Mouse (Mus musculus) lung, postnatal 4 days (tissue): ENCODE results near the gene Nr4a1.

Source experiments
- DNase-seq, 2 experiments: peaks; one replicate each; pipeline ENCODE4 v3.0.0; 2021

Gene Nr4a1

DNA sequence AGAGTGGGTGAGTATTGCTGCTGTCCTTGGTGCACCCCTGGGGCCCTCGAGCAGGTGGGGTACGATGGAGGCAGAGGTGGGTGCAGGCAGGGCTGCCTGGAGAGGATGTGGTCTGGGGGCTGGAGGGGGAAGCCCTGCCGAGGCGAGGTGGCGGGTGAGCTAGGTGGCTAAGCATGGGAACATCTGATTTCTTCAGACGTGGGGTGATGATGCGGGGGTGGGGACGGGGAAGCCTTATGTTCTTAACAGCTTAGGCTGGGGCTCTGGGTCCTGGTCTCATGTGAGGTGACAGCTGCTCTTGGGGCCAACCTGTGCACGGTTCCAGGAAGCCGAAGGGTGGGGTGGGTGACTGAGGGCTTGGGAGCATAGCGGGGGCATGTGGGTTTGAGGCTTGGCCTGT lies 4.4 kb downstream of the Nr4a1 start:
- peak in 1 of 2 experiments; percentile 45 for DNase-seq

DNA sequence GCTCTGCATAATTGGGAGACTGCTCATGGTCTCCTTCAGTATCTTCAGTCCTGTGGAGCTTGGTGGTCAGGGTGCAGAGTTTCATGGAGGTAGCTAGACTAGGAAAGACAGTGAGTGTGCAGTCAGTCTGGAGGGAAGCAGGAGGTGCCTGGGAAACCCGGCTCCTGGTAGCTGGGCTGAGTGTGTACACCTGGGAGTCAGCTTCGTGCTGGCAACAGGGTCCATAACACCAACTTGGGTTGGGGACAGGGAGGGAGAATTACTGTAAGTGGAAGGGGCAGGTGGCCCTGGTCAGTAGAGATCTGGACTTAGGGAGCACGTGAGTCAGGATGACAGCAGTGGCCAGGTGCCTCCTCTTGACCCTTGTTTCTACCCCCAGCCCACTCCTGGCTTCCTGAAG lies 5.9 kb downstream of the Nr4a1 start:
- no peak for DNase-seq

DNA sequence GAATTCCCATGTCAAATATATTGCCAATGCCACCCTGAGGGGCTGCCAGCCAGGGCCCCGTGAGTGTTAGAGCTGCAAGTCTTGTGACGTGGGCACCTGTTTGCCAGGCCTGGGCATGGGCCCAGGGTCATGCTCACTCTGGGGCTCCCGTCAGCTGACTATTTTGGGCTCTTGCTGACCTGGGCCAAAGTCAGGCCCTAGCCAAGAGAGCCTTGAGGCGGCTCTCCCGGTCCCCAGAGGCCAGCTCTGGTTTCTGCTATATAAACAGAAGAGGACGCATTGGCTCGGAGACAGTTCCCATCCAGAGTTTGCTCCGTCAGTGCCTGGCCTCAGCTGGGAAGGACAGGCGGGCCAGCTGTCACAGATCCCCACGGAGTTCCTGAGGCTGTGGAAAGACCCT lies 6.3 kb downstream of the Nr4a1 start:
- peak; percentile 69 to 84 for DNase-seq

GRCm38 (mm10) chr15:101260874-101261622 lies 7.0 kb downstream of the Nr4a1 start:
- DNase-seq: peak in 1 of 2 experiments; percentile 33

- DNase-seq: peak; percentile 76 to 85
Observed at GRCm38 (mm10) chr15:101262502-101262901, 8.4 kb downstream of the Nr4a1 start.

DNA sequence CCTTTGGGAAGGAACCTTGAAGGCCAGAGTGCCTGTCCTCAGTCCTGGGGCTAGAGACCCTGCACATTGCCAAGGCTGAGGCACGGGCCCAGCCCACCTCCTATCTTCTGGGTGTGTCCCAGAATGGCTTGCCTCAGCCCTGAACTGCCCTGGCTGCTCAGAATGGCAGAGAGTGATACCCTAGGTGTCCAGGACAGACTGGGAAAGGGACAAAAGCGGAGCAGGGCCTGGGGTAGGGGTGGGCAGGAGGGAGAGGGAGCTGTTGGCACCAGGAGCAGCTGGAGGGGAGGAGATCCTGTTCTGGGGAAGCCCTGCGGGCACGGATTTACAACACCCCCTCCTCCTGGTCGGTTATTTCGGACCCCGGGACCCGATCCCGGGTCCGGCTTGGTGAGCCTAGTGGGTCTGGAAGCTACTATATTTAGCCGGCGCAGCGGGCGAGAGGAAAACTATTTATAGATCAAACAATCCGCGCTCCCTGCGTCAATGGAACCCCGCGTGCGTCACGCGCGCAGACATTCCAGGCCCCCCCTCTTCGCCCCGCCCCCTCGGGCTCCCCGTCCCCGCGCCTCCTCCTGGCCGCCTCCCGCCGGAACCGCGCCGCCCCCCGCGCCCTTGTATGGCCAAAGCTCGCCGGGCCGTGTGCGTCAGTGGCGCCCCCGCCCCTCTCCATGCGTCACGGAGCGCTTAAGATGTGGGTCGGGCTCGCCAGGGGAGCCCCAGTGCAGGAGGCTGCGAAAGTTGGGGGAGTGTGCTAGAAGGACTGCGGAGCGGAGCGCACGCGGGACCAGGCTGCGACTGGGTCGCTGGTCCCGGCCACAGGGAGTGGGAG lies 12.3 kb downstream of the Nr4a1 start:
- peak; percentile 98 to 99 for DNase-seq

DNA sequence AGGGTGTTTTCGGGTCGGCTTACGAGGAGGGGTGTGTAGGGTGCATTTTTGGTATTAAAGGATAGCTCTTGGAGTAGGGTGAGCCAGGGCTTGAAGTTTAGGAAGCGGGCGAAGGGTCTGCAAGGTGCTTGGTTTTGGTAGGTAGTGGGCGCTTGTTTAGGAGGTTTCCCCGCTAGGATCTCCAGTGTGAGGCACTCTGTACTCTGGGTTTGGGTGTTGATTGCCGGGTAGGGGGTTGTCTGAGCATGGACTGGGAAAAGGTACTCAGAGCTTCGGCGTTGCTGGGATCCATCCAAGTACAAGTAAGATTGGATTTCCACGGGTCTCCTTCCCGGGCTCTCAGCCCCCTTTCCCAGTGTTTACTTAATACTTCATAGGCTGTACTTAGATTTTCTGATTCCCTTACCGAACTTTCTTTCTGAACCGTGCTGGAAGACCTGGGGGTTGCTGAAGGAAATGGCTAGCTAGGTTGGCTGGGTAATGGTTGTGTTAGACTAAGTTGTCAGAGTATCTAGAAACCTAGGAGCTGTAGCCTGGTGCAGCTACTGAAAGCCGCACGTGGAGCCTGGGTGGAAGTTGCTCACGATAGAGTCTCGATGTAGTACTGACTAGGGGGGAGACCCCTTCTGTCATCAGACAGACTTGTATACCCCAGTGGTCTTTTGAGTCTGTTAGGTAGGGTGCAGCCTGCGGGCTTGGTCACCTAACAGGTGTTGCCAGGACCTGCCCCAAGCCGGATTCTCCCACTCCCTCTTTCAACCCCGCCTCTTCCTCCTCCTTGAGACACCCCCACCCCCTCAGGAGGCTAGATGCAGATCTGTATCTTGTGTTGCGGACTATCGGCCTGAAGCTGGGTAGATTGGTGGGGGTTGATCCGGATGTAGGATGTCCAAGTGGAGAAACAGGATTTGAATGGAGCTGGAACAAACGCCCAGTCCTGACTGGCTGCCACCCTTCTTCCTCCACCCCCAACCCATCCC lies 13.3 kb downstream of the Nr4a1 start:
- DNase-seq: peak; percentile 69

DNA sequence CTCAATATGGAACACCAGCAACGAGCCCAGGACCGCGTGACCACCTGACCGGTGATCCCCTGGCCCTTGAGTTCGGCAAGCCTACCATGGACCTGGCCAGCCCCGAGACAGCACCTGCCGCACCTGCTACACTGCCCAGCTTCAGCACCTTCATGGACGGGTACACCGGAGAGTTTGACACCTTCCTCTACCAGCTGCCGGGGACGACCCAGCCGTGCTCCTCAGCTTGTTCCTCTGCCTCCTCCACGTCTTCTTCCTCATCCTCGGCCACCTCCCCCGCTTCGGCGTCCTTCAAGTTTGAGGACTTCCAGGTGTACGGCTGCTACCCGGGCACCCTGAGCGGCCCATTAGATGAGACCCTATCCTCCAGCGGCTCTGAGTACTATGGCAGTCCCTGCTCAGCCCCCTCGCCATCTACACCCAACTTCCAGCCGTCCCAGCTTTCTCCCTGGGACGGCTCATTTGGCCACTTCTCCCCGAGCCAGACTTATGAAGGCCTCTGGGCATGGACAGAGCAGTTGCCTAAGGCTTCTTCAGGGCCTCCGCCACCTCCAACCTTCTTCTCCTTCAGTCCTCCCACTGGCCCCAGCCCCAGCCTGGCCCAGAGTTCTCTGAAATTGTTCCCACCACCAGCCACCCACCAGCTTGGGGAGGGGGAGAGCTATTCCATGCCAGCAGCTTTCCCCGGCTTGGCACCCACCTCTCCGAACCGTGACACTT lies 16.2 kb downstream of the Nr4a1 start:
- DNase-seq: peak in 1 of 2 experiments; percentile 25

DNA sequence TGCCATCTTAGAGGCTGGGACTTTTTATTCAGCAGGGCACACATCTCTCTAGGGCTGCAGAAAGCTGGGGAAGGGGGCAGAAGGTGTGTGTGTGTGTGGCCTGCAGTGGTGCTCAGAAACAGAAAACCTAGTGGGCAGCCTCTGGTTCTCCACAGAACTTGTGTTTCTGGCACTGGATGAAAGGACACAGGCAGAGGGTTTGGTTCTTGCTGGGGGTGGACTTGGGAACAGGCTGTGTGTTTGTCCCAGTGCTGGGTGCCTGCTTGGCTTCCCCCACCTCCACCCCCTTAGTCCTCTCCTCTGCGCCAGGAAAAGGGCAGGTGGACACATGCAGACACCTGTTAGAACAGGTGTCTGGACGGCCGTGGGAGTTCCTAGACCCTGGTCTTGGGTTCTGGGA lies 17.0 kb downstream of the Nr4a1 start:
- DNase-seq: no peak

DNA sequence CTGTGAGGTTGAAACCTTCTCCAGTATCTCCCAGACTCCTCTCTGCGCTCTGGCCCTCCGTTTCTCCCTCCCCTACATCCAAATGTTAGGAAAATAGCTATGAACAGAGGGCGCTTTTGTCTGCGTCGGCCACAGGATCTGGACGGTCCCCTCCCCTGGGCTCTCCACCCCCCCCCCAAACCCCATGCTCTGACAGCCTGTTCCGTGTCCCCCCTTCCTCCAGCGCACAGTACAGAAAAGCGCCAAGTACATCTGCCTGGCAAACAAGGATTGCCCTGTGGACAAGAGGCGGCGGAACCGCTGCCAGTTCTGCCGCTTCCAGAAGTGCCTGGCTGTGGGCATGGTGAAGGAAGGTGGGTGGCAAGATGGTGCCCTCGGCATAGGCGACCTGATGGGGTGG lies 17.4 kb downstream of the Nr4a1 start:
- peak in 1 of 2 experiments; percentile 18 for DNase-seq

- DNase-seq: peak in 1 of 2 experiments; percentile 49
Observed at GRCm38 (mm10) chr15:101274380-101274779, 20.3 kb downstream of the Nr4a1 start.

- peak in 1 of 2 experiments; percentile 18 for DNase-seq
Observed at GRCm38 (mm10) chr15:101277351-101277899, 23.4 kb downstream of the Nr4a1 start.

DNA sequence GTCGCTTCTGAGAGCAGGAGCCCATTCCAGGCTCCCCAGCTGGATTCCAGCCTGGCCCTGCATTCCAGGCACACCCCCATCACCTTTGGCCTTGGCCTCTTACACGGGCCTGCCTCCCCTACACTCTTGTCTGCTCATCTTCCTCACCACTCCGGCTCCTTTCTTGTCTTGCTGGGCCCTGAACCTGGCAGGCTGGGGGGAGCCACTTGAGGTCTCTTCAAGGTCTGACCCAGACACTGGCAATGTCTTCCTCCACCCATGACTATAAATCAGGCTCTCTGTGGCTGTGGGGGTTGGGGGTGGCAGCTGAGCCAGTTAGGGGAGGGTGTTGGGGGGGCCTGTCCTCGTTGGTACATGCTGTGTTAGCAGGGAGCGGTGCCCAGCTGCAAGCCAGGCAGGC lies 24.5 kb downstream of the Nr4a1 start:
- peak in 1 of 2 experiments; percentile 19 for DNase-seq

DNA sequence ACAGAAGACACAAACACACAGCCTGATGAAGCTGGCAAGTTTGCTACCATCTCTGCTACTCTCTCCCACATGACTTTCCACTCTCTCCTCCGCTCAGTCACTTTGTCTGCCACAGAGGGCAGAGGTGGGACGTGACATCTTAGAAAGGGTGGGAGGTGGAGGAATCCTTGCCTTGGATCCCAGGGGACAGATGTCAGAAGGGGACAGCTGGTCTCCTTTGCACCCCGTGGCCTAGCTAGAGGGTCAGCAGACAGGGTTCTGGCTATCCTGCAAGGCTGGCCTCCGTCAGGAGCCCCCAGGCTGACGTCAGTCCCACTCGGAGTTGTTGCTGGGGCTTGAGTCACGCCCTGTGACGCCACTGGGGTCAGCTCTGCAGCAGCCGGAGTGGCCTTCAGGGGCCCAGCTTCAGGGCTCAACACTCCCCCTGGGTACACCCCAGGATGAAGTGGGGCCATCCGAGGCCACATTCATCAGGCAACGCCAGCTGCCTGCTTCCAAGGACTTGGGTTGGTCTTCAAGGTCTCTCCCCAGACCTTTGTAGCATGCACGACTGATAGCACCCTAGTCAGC lies 25.4 kb downstream of the Nr4a1 start:
- peak in 1 of 2 experiments; percentile 38 for DNase-seq

- DNase-seq: no peak
Observed at GRCm38 (mm10) chr15:101282471-101282870, 28.4 kb downstream of the Nr4a1 start.

DNA sequence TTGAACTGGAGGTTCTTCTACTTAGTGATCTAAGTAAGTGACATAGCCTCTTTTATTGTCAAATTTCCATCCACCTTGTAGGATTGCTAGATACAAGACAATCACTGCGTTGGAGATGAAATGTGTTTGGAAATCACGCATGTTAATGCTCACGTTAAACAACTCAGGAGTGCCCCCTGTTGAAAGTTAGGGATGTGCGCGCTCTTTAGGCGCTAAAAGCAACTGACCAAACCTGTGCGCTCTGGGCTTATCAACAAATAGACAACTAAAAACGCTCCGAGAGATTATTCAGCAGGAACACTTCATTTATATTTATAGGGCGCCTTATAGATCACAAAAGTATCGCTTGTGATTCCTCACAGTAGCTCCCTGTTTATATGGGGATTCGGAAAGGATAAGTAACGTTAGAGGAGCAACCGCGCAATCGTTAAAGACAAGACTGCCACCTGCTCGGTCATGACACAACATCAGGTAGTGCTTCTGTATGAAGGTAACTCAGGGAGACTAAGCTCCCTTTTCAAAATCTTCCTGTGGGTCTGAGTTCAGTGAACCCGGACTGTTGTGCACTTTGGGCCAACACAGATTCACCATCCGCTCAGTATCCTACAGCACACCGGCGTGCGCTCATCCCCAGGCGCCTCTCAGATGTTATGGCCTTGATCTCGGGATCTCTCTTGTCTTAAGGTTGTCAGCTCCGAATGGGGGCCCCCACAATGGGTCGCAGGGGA lies 29.3 kb downstream of the Nr4a1 start:
- DNase-seq: peak; percentile 60 to 77

DNA sequence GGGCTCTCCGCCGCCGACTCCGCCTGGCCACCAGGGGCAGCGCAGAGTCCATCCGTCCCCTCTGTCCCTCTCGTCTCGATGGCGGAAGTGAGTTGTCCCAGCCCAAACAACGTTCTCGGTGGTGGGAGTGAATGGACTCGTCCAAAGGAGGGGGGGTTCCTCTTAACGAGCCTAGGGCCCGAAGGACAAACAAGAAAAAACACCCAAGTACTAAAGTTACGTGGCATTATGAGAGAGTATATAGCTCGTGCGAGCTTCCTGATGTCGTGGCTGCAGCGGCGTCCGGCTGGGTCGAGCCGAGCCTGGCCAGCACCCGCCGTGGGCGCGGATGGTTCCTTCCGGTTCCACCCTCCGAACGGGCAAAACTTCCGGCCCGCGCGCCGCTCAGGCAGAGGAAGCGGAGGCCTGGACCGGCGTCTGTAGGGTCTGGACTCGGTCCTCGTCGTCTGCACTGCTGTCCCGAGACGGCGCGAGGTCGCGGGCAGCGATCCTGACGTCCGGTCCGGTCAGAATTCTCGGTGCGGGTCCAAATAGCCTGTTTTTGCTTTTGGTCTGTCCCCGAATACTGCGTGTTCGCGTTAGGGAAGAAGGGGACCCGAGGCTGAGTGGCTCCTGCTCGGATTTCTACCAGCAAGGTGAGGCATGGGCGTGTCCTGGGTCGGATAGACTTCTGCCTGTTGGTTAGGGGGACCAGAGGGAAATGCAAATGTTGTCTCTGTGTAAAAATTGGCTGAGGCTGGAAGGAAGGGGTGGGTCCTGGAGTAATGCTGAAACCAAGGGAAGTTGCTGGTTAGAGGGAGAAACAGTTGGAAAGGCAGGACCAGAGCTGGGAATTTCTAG lies 30.1 kb downstream of the Nr4a1 start, which contains the start of gene Atg101:
Atg101 (plus strand) TSS at position 362 of the 840 bp plus-strand sequence.
- DNase-seq: peak; percentile 93 to 94

DNA sequence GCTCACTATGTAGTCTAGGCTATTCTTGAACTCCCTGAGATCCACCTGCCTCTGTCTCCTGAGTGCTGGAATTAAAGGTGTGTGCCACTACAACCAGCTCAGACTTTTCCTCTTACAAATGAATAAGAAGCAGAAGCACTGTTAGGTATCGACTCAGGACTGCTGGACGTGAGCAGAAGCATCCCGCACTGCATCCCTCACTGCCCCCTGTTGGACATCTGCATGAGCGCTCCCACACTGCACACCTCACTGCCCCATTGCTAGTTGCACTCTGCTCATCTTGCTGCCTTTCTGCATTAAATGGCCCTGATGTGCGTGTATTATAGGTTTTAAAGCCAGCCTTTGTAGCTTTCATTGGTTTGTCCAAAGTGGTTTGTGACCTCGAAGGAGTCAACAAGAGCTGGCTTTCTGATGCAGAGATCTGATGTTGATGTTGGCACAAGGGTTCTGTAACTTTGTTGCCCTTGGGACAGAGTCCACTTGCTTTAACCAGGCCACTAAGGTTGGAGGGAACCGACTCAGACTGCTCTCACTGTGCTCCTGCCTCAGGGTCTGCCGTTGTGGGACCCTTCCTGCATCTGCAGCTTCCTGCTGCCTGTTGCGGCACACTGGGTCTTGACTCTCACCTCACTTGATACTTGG lies 32.2 kb downstream of the Nr4a1 start:
- no peak for DNase-seq

GRCm38 (mm10) chr15:101287361-101287760 lies 33.3 kb downstream of the Nr4a1 start:
- DNase-seq: no peak
